Mouse (Mus musculus) heart, embryonic 12.5 days (tissue): ENCODE measurements around the gene Wdr47. TPM values are rescaled to one million over a fixed set of nuclear protein-coding genes. Genes with fewer than 3 reads are reported as not detected.

Experiments
- ATAC-seq: fragments of 200-750 bp; cut with Nextera tagmentation; 2 replicates; pipeline ENCODE4 v1.8.0; 2017; ENCODE audit warnings: moderate TSS enrichment, moderate library complexity; ENCODE audit not compliant: insufficient number of reproducible peaks, low FRiP score
- H3K27ac ChIP-seq: fragments of 300-500 bp; sonication (generic); 2 replicates; pipeline ENCODE4 v1.5.1; 2016; ENCODE audit warnings: mild to moderate bottlenecking, moderate library complexity; ENCODE audit not compliant: poor library complexity, severe bottlenecking
- H3K27me3 ChIP-seq: fragments of 300-500 bp; sonication (generic); replicated peaks from 2 replicates; pipeline ENCODE4 v1.6.1; 2016; ENCODE audit warnings: mild to moderate bottlenecking, moderate library complexity
- H3K36me3 ChIP-seq: fragments of 300-500 bp; sonication (generic); 2 replicates; pipeline ENCODE4 v1.6.1; 2016; ENCODE audit warnings: mild to moderate bottlenecking, moderate library complexity
- H3K4me1 ChIP-seq: fragments of 300-500 bp; sonication (generic); replicated peaks from 2 replicates; pipeline ENCODE4 v1.6.1; 2016; ENCODE audit warnings: mild to moderate bottlenecking
- H3K4me2 ChIP-seq: fragments of 300-500 bp; sonication (generic); 2 replicates; pipeline ENCODE4 v1.6.1; 2016; ENCODE audit warnings: mild to moderate bottlenecking, moderate library complexity
- H3K4me3 ChIP-seq: fragments of 300-500 bp; sonication (generic); 2 replicates; pipeline ENCODE4 v1.5.1; 2016; ENCODE audit warnings: mild to moderate bottlenecking
- H3K9ac ChIP-seq: fragments of 300-500 bp; sonication (generic); 2 replicates; pipeline ENCODE4 v1.6.1; 2016; ENCODE audit warnings: mild to moderate bottlenecking, moderate library complexity
- H3K9me3 ChIP-seq: fragments of 300-500 bp; sonication (generic); replicated peaks from 2 replicates; pipeline ENCODE4 v1.6.1; 2016; ENCODE audit warnings: mild to moderate bottlenecking, moderate library complexity
- WGBS: fragments of 180-500 bp; shearing (Covaris S2); methylation state at CpG from one replicate; pipeline ENCODE4 v1.1.7; 2016; 5-methylcytosine and 5-hydroxymethylcytosine counted together
- polyA plus RNA-seq: library from polyadenylated mRNA; unstranded; fragments of >200 nt; fragmentation: Nextera tagmentation; extraction: Ambion mirVana; gene quantifications from 2 replicates; pipeline ENCODE4 v1.2.1, GENCODE M21; 2016

Gene Wdr47
- polyA plus RNA-seq, 1 experiment from 2014 or later: 9.8 TPM

- ATAC-seq: no peak
- Histone ChIP-seq H3K4me1 (peaks cover 4% of the 10 kb centered on the region; the same call in 1 of the 2 replicates), H3K4me3 (peak overlapping the region; percentile 67)
Measured at GRCm38 (mm10) chr3:108570813-108571212, 20.3 kb upstream of the Wdr47 start.

DNA sequence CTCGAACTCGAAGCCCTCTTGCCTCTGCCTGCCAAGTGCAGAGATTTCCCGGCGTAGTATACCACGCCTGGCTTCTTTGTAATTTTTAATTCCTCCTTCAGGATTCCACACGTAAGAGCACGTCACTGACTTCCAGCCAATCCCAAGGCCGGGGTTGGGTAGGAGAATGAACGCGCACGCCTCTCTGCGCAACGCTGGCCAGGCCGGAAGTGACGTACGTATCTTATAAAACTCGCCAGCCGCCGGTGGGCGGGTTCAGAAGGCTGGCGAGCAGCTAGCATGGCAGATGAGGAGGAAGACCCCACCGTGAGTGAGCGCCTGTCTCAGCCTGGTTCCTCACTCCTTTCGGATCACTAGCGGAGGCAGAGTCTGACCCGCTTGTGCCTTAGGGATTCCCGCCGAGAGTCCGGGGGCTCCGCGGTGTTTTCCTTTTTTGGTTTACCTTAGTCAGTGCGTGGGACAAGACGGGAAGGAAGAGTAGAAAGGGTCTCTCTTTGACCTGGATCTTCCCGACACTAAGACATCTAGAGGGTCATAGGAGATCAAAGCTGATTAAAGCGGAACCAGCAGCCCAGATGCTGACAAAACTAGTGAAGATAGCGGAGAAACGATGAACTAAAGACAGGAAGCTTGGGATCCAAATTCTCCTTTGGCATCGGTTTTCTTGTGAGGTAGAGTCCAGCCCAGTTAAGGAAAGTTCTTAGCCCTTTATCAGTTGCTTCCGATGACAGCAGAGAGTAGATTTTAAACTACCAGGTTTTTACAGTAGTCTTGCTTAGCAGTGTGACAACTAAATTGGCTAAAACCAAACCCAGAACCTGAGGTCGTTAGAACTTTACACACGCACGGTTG, 19.4 kb upstream of the Wdr47 start, which contains the start of gene Taf13:
TSS of gene Taf13 (plus strand) at position 256 of the 852 bp plus-strand sequence.
- Histone ChIP-seq H3K9me3 (no peaks in the 10 kb centered on the region), H3K27me3 (peaks cover 13% of the 10 kb centered on the region; the same call in 1 of the 2 replicates), H3K4me1 (peaks cover 4% of the 10 kb centered on the region; the same call in 1 of the 2 replicates), H3K4me2 (peak within 1 kb of the TSS; percentile 85), H3K27ac (peak within 1 kb of the TSS; percentile 69; the same call in 1 of the 2 replicates), H3K36me3 (no peaks in the 10 kb centered on the region), H3K4me3 (peak within 1 kb of the TSS; percentile 67), H3K9ac (peak within 1 kb of the TSS; percentile 80)
- ATAC-seq: peak; percentile 100
- WGBS: 1% methylated on average over 42 of the region's 42 CpGs

More at GRCm38 (mm10) chr3:108570813-108571212, 20.3 kb upstream of the Wdr47 start:
- H3K36me3 ChIP-seq: no peaks in the 10 kb centered on the region
- H3K9me3 ChIP-seq: no peaks in the 10 kb centered on the region
- no peak overlapping the region for H3K27ac ChIP-seq
- H3K9ac ChIP-seq: no peak overlapping the region
- WGBS: 81% methylated on average over 14 of the region's 14 CpGs
- peaks cover 13% of the 10 kb centered on the region; the same call in 1 of the 2 replicates for H3K27me3 ChIP-seq
- H3K4me2 ChIP-seq: peak overlapping the region; percentile 85

DNA sequence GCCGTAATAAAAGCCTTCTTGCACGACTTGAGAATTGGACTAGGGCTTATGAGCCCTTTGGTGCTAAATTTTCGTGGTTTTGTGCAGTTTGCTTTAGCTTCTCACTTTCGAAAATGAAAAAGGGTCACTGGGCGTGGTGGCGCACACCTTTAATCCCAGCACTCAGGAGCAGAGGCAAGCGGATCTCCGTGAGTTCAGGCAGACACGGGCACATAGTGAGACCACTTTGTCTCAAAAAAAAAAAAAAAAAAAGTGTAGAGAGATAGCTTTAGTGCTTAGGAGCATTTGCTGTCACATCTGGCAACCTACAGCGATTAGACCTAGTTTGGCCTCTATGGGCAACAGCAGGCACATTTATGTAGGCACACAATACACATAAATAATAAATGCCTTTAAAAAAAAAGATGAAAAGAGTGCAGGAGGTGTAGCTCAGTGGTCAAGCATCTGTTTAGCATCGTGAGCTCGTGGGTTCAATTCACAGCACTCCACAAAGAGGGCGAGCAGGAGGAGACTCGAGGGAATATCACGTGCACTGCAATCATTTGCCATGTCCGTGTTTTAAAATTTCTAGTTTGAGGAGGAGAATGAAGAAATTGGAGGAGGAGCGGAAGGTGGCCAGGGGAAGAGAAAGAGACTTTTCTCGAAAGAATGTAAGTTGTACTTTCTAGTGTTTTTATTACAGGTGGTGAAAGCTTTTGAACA, 18.6 kb upstream of the Wdr47 start:
- 43% methylated on average over 18 of the region's 18 CpGs for WGBS
- Histone ChIP-seq H3K9ac (peak overlapping the region; percentile 80), H3K4me2 (peak overlapping the region; percentile 85), H3K9me3 (no peaks in the 10 kb centered on the region), H3K27ac (no peak overlapping the region), H3K4me1 (peaks cover 4% of the 10 kb centered on the region; the same call in 1 of the 2 replicates), H3K4me3 (peak overlapping the region; percentile 67), H3K27me3 (peaks cover 13% of the 10 kb centered on the region; the same call in 1 of the 2 replicates), H3K36me3 (no peaks in the 10 kb centered on the region)
- ATAC-seq: no peak

- Histone ChIP-seq H3K9me3 (no peaks in the 10 kb centered on the region), H3K27ac (no peak overlapping the region), H3K4me1 (peaks cover 4% of the 10 kb centered on the region; the same call in 1 of the 2 replicates), H3K4me2 (no peak overlapping the region), H3K36me3 (peaks cover 4% of the 10 kb centered on the region; the same call in 1 of the 2 replicates), H3K4me3 (no peak overlapping the region), H3K27me3 (peaks cover 2% of the 10 kb centered on the region; the same call in 1 of the 2 replicates), H3K9ac (no peak overlapping the region)
- 81% methylated on average over 5 of the region's 5 CpGs for WGBS
- ATAC-seq: no peak
Measured at GRCm38 (mm10) chr3:108574018-108574417, 17.1 kb upstream of the Wdr47 start.

- Histone ChIP-seq H3K9ac (no peak overlapping the region), H3K27me3 (no peaks in the 10 kb centered on the region), H3K4me1 (no peaks in the 10 kb centered on the region), H3K4me2 (no peak overlapping the region), H3K27ac (no peak overlapping the region), H3K4me3 (no peak overlapping the region), H3K9me3 (no peaks in the 10 kb centered on the region), H3K36me3 (peaks cover 2% of the 10 kb centered on the region; the same call in 1 of the 2 replicates)
- 76% methylated on average over 4 of the region's 4 CpGs for WGBS
- ATAC-seq: no peak
Measured at GRCm38 (mm10) chr3:108584580-108584979, 6.5 kb upstream of the Wdr47 start.

DNA sequence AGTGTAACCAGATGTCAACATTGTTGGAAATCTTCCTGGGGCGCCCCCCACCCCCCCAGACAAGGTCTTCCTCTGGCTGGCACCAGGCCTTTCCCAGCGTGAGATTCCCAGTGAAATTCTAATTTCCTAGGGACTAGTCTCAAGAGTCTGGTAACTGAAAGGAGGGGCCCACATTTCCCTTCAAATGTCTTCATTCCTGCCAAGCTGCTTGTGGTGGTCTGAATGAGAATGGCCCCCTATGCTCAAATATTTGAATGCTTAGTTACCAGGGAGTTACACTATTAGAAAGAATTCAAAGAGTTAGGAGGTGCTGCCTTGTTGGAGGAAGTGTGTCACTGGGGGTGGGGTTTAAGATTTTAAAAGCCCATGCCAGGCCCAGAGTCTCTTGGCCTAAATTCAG, 2.6 kb upstream of the Wdr47 start:
- Histone ChIP-seq H3K36me3 (no peaks in the 10 kb centered on the region), H3K9ac (no peak overlapping the region), H3K27ac (no peak overlapping the region), H3K9me3 (no peaks in the 10 kb centered on the region), H3K4me3 (no peak overlapping the region), H3K4me2 (no peak overlapping the region), H3K4me1 (0 out of 2 replicates have a peak, but pooled peaks cover 4% of the 10 kb centered on the region), H3K27me3 (no peaks in the 10 kb centered on the region)
- no peak for ATAC-seq
- WGBS: 53% methylated on average over 2 of the region's 2 CpGs

DNA sequence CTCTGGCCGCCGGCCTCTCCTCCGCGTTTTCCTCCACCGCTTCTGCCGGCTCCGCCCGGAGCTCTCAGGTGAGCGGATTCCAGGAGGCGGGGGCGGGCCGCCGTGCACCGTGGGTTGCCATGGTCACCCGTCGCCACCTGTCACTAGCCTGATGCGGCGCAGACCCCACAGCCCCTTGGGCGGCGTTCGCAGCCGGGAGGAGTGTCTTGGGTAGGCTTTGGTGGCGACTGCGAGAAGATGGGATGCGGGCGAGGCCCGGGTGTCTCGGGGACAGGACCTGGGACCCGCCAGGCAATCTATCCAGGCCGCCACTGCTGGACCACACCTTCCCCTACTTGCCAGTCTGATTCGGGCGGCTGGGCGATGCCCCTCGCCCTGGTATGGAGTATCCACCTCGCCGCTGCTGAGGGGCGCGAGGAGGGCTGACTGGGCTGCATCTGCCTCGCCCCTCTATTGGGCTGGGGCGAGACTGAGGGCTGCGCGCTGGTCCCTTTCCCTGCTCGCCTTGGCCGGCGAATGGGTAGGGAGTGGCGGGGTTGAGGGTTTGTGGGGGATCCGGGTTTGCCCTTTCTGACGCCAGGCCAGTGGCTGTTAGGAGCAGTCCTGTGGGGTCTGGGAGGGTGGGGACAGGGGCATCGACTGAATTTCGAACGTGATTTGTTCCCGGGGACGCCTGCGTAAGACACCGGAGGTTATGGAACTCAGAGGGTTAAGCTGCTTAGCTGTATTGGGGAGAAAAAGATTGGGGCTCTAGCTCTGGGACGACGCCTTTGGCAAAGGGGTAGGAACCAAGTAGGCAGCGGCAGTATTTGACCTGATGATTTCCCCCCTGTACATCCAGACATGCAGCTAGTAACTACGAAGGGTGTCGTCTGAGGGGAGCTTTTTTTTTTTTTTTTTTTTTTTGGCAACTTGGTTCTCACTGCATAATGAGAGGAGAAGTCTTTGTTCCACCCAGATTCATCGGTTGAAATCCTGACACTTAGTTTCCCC, 747 bp downstream of the Wdr47 start:
- H3K4me3 ChIP-seq: peak overlapping the region; percentile 86
- peak overlapping the region; percentile 86 for H3K9ac ChIP-seq
- H3K36me3 ChIP-seq: no peaks in the 10 kb centered on the region
- WGBS: under 1% methylated on average over 61 of the region's 61 CpGs
- no peaks in the 10 kb centered on the region for H3K27me3 ChIP-seq
- H3K4me1 ChIP-seq: 0 out of 2 replicates have a peak, but pooled peaks cover 4% of the 10 kb centered on the region
- ATAC-seq: peak; percentile 78; the same call in 1 of the 2 replicates
- H3K4me2 ChIP-seq: peak overlapping the region; percentile 99
- no peaks in the 10 kb centered on the region for H3K9me3 ChIP-seq
- H3K27ac ChIP-seq: peak overlapping the region; percentile 60

- H3K4me2 ChIP-seq: no peak overlapping the region
- H3K27me3 ChIP-seq: no peaks in the 10 kb centered on the region
- H3K36me3 ChIP-seq: peaks cover 7% of the 10 kb centered on the region; the same call in 1 of the 2 replicates
- H3K4me1 ChIP-seq: no peaks in the 10 kb centered on the region
- no peak overlapping the region for H3K27ac ChIP-seq
- ATAC-seq: no peak
- no peaks in the 10 kb centered on the region for H3K9me3 ChIP-seq
- H3K4me3 ChIP-seq: no peak overlapping the region
- H3K9ac ChIP-seq: no peak overlapping the region
- 47% methylated on average over 3 of the region's 3 CpGs for WGBS
Measured at GRCm38 (mm10) chr3:108608906-108609305, 17.8 kb downstream of the Wdr47 start.

DNA sequence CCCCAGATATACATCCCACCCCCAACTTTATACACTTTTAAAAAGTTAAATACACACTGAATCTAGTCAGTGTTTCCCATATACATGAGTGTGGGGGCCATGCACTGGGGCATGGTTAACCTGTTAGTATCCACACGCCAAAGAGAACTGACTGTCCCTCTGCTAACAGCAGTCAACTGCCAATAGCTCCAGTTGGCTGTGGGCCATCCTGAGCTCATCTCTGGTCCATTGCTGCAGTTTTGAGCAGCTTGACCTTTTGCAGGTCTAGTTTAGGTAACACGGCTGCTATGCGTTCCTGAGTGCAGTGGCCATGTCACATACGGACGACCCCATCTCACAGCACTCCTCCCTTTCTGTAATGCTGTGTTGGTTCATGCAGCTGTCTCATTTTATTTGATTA, 43.7 kb downstream of the Wdr47 start:
- no peak for ATAC-seq
- 89% methylated on average over 5 of the region's 5 CpGs for WGBS
- no peaks in the 10 kb centered on the region for H3K4me1 ChIP-seq
- no peaks in the 10 kb centered on the region for H3K9me3 ChIP-seq
- no peak overlapping the region for H3K4me3 ChIP-seq
- no peak overlapping the region for H3K27ac ChIP-seq
- no peaks in the 10 kb centered on the region for H3K27me3 ChIP-seq
- no peak overlapping the region for H3K9ac ChIP-seq
- no peak overlapping the region for H3K4me2 ChIP-seq
- no peaks in the 10 kb centered on the region for H3K36me3 ChIP-seq

GRCm38 (mm10) chr3:108639412-108639811, 48.3 kb downstream of the Wdr47 start:
- Histone ChIP-seq H3K27me3 (no peaks in the 10 kb centered on the region), H3K9me3 (no peaks in the 10 kb centered on the region), H3K4me1 (no peaks in the 10 kb centered on the region), H3K36me3 (peaks cover 1% of the 10 kb centered on the region), H3K27ac (no peak overlapping the region), H3K4me2 (no peak overlapping the region), H3K4me3 (no peak overlapping the region), H3K9ac (no peak overlapping the region)
- WGBS: 64% methylated on average over 4 of the region's 4 CpGs
- ATAC-seq: no peak
